Mouse (Mus musculus): ENCODE data around the gene Tnfrsf13c. TPM values are rescaled to one million over a fixed set of nuclear protein-coding genes. Genes with fewer than 3 reads are reported as not detected.

Tnfrsf13c gene
- polyA plus RNA-seq, 1 experiment from 2014 or later = not detected

GRCm38 (mm10) chr15:82207105-82207459 is 17.1 kb downstream of the Tnfrsf13c start:
- no peak overlapping the region for H3K9ac ChIP-seq
- H3K9me3 ChIP-seq (replicated peaks) = no peaks in the 10 kb centered on the region
- no peak for ATAC-seq (ENCODE audit: insufficient number of reproducible peaks, low FRiP score)
- peak overlapping the region; percentile 27; the same call in 1 of the 2 replicates for H3K4me3 ChIP-seq
- peak overlapping the region; percentile 41 for H3K4me2 ChIP-seq
- H3K27ac ChIP-seq (ENCODE audit: poor library complexity, severe bottlenecking) = no peak overlapping the region
- peaks cover 90% of the 10 kb centered on the region for H3K27me3 ChIP-seq (replicated peaks)
- peaks cover 29% of the 10 kb centered on the region for H3K4me1 ChIP-seq (replicated peaks)
- H3K36me3 ChIP-seq = peaks cover 39% of the 10 kb centered on the region
- WGBS = 11% methylated on average over 34 of the region's 34 CpGs

- no peak overlapping the region for H3K9ac ChIP-seq
- no peak overlapping the region for H3K4me3 ChIP-seq
- H3K4me2 ChIP-seq = peak overlapping the region; percentile 41; the same call in 1 of the 2 replicates
- no peaks in the 10 kb centered on the region for H3K9me3 ChIP-seq (replicated peaks)
- ATAC-seq (ENCODE audit: insufficient number of reproducible peaks, low FRiP score) = peak; percentile 50
- peaks cover 24% of the 10 kb centered on the region for H3K4me1 ChIP-seq (replicated peaks)
- WGBS = 57% methylated on average over 9 of the region's 9 CpGs
- H3K36me3 ChIP-seq = peaks cover 45% of the 10 kb centered on the region
- no peak overlapping the region for H3K27ac ChIP-seq (ENCODE audit: poor library complexity, severe bottlenecking)
- H3K27me3 ChIP-seq (replicated peaks) = peaks cover 84% of the 10 kb centered on the region
Measured at GRCm38 (mm10) chr15:82206365-82207104, 17.6 kb downstream of the Tnfrsf13c start.

- Histone ChIP-seq H3K4me3 (no peak overlapping the region), H3K27me3 (replicated peaks) (peaks cover 67% of the 10 kb centered on the region), H3K27ac (ENCODE audit: poor library complexity, severe bottlenecking) (no peak overlapping the region), H3K9ac (no peak overlapping the region), H3K4me2 (no peak overlapping the region), H3K4me1 (replicated peaks) (peaks cover 20% of the 10 kb centered on the region), H3K9me3 (replicated peaks) (no peaks in the 10 kb centered on the region), H3K36me3 (peaks cover 60% of the 10 kb centered on the region)
- WGBS = 75% methylated on average over 10 of the region's 10 CpGs
- no peak for ATAC-seq (ENCODE audit: insufficient number of reproducible peaks, low FRiP score)
Measured at GRCm38 (mm10) chr15:82204680-82205371, 19.3 kb downstream of the Tnfrsf13c start.

DNA sequence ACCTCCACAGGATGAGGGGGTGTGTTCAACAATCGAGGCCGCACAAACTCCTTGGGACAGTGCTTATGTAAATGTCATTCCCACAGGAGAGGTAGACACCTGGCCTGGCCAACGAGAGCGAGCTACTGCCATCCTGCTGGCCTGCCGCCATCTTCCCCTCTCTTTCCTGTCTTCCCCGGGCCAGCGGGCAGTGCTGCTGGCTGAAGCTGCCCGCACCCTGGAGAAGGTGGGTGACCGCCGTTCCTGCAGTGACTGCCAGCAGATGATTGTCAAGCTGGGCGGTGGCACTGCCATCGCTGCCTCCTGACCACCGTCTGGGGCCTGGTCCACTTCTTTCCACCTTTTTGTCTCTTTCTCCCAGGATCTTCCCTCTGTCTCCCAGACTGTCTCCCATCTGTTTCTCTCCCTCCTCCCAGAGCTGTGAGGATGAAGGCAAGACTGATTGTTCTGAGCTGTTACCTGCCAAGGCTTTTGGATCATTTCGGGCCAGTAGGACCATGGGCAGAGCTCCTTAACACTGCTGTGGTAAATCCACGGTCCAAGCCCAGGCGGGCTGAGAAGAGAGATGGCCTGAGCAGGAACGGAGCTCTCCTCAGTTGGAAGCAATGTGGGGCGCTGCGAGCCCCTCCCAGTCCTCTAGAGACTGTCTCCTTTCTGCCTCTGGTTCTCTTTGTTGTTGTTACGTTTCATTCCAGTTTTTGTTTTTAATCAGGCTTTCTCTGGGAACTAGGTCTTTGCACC is 20.4 kb downstream of the Tnfrsf13c start:
- peaks cover 57% of the 10 kb centered on the region for H3K27me3 ChIP-seq (replicated peaks)

DNA sequence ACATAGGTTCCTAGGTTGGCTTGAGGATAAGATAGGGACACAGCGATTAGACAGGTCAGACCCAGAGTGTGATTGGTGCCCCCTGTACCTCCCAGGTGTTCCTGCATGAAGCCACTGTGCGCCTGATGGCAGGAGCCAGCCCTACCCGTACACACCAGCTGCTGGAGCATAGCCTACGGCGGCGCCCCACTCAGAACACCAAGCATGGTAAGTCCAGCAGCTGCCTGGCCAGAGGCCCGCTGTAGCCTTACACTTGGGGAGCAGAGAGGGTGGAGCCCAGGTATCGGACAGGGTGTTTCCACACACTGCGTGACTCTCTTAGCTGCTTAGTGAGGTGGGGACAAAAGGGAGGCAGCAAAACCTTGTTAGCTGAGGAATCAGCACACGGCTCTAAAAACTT is 21.1 kb downstream of the Tnfrsf13c start:
- Histone ChIP-seq H3K27ac (ENCODE audit: poor library complexity, severe bottlenecking) (no peak overlapping the region), H3K9me3 (replicated peaks) (no peaks in the 10 kb centered on the region), H3K4me2 (no peak overlapping the region), H3K4me1 (replicated peaks) (peaks cover 20% of the 10 kb centered on the region), H3K4me3 (no peak overlapping the region), H3K27me3 (replicated peaks) (peaks cover 50% of the 10 kb centered on the region), H3K9ac (no peak overlapping the region), H3K36me3 (peaks cover 77% of the 10 kb centered on the region)
- ATAC-seq (ENCODE audit: insufficient number of reproducible peaks, low FRiP score) = no peak
- 94% methylated on average over 10 of the region's 10 CpGs for WGBS

More for the DNA sequence above, 20.4 kb downstream of the Tnfrsf13c start:
- no peak overlapping the region for H3K4me2 ChIP-seq
- H3K36me3 ChIP-seq = peaks cover 71% of the 10 kb centered on the region
- H3K9ac ChIP-seq = no peak overlapping the region
- H3K4me1 ChIP-seq (replicated peaks) = peaks cover 20% of the 10 kb centered on the region
- H3K27ac ChIP-seq (ENCODE audit: poor library complexity, severe bottlenecking) = no peak overlapping the region
- no peak overlapping the region for H3K4me3 ChIP-seq
- 86% methylated on average over 20 of the region's 20 CpGs for WGBS
- ATAC-seq (ENCODE audit: insufficient number of reproducible peaks, low FRiP score) = no peak
- no peaks in the 10 kb centered on the region for H3K9me3 ChIP-seq (replicated peaks)

GRCm38 (mm10) chr15:82202086-82202485 is 22.1 kb downstream of the Tnfrsf13c start:
- Histone ChIP-seq H3K27ac (ENCODE audit: poor library complexity, severe bottlenecking) (no peak overlapping the region), H3K4me2 (no peak overlapping the region), H3K36me3 (peaks cover 88% of the 10 kb centered on the region), H3K9ac (no peak overlapping the region), H3K4me3 (no peak overlapping the region), H3K4me1 (replicated peaks) (peaks cover 14% of the 10 kb centered on the region), H3K27me3 (replicated peaks) (peaks cover 40% of the 10 kb centered on the region), H3K9me3 (replicated peaks) (no peaks in the 10 kb centered on the region)
- no peak for ATAC-seq (ENCODE audit: insufficient number of reproducible peaks, low FRiP score)
- 89% methylated on average over 6 of the region's 6 CpGs for WGBS

- Histone ChIP-seq H3K27ac (ENCODE audit: poor library complexity, severe bottlenecking) (no peak overlapping the region), H3K36me3 (peaks cover 98% of the 10 kb centered on the region), H3K9me3 (replicated peaks) (no peaks in the 10 kb centered on the region), H3K4me1 (replicated peaks) (no peaks in the 10 kb centered on the region), H3K4me2 (no peak overlapping the region), H3K27me3 (replicated peaks) (peaks cover 14% of the 10 kb centered on the region), H3K4me3 (no peak overlapping the region), H3K9ac (0 out of 2 replicates have a peak overlapping the region, but pooled peaks have one; percentile 29)
- ATAC-seq (ENCODE audit: insufficient number of reproducible peaks, low FRiP score) = no peak
- 90% methylated on average over 12 of the region's 12 CpGs for WGBS
Measured at GRCm38 (mm10) chr15:82199546-82199945, 24.6 kb downstream of the Tnfrsf13c start.

DNA sequence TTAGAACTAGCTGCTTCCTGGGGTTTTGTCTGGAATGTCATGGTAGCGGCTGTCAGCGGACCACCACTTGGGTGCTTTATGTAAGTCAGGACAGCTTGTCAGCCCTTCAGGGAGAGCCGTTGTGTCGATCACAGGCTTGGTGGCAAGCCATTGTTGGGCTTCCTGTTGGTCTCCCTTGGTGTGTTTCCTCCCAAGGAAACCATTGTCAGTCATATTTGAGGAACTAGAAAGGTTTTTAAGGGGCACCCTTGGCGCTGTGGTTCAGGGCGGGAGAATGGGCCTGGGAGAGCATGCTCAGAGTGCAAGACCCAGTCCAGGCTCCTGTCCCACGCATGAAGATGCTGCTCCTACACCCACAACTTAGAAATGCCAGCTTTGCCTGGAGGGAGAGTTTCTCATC is 25.8 kb downstream of the Tnfrsf13c start:
- whole genome bisulfite sequencing = 89% methylated on average over 7 of the region's 7 CpGs
- Histone ChIP-seq H3K27me3 (replicated peaks) (peaks cover 4% of the 10 kb centered on the region; the same call in 1 of the 2 replicates), H3K4me2 (no peak overlapping the region), H3K36me3 (peaks cover 98% of the 10 kb centered on the region), H3K4me3 (no peak overlapping the region), H3K27ac (ENCODE audit: poor library complexity, severe bottlenecking) (no peak overlapping the region), H3K4me1 (replicated peaks) (no peaks in the 10 kb centered on the region), H3K9me3 (replicated peaks) (no peaks in the 10 kb centered on the region), H3K9ac (no peak overlapping the region)
- no peak for ATAC-seq (ENCODE audit: insufficient number of reproducible peaks, low FRiP score)

DNA sequence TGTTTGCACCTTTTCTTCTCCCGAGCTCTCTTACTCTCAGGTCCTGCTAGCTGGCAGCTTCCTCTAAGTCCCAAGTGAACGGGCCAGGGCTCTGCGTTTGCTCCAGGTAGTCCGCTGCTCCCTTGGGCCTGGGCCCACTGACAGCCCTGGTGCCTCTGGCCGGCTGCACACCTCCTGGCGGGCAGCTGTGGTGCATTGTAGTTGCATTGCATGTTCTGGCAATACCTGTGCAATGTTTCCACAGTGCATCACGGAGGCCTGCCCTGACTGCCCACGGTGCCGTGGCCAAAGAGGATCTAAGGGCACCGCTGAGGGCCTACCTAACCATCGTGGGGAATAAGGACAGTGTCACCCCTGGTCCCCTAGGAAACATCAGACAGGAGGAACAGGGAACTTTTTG is 26.2 kb downstream of the Tnfrsf13c start:
- H3K4me3 ChIP-seq = no peak overlapping the region
- peaks cover 4% of the 10 kb centered on the region; the same call in 1 of the 2 replicates for H3K4me1 ChIP-seq (replicated peaks)
- H3K4me2 ChIP-seq = no peak overlapping the region
- no peaks in the 10 kb centered on the region for H3K27me3 ChIP-seq (replicated peaks)
- peaks cover 98% of the 10 kb centered on the region for H3K36me3 ChIP-seq
- H3K27ac ChIP-seq (ENCODE audit: poor library complexity, severe bottlenecking) = no peak overlapping the region
- WGBS = 90% methylated on average over 11 of the region's 11 CpGs
- no peak for ATAC-seq (ENCODE audit: insufficient number of reproducible peaks, low FRiP score)
- H3K9ac ChIP-seq = no peak overlapping the region
- no peaks in the 10 kb centered on the region for H3K9me3 ChIP-seq (replicated peaks)

GRCm38 (mm10) chr15:82197246-82197750 is 26.9 kb downstream of the Tnfrsf13c start:
- Histone ChIP-seq H3K4me3 (no peak overlapping the region), H3K27me3 (replicated peaks) (no peaks in the 10 kb centered on the region), H3K4me2 (no peak overlapping the region), H3K9me3 (replicated peaks) (no peaks in the 10 kb centered on the region), H3K27ac (ENCODE audit: poor library complexity, severe bottlenecking) (no peak overlapping the region), H3K4me1 (replicated peaks) (peaks cover 10% of the 10 kb centered on the region), H3K36me3 (peaks cover 98% of the 10 kb centered on the region), H3K9ac (no peak overlapping the region)
- ATAC-seq (ENCODE audit: insufficient number of reproducible peaks, low FRiP score) = no peak
- 90% methylated on average over 10 of the region's 10 CpGs for WGBS

GRCm38 (mm10) chr15:82196300-82196699 is 27.9 kb downstream of the Tnfrsf13c start:
- no peak overlapping the region for H3K4me3 ChIP-seq
- H3K4me1 ChIP-seq (replicated peaks) = peaks cover 13% of the 10 kb centered on the region
- no peaks in the 10 kb centered on the region for H3K9me3 ChIP-seq (replicated peaks)
- peaks cover 97% of the 10 kb centered on the region for H3K36me3 ChIP-seq
- H3K27ac ChIP-seq (ENCODE audit: poor library complexity, severe bottlenecking) = no peak overlapping the region
- H3K9ac ChIP-seq = no peak overlapping the region
- ATAC-seq (ENCODE audit: insufficient number of reproducible peaks, low FRiP score) = no peak
- WGBS = 90% methylated on average over 12 of the region's 12 CpGs
- no peak overlapping the region for H3K4me2 ChIP-seq
- peaks cover 7% of the 10 kb centered on the region; the same call in 1 of the 2 replicates for H3K27me3 ChIP-seq (replicated peaks)
